Mouse (Mus musculus) mouse embryonic stem cell (cell line): Measurements from ENCODE around the gene Inmt.
"Not testable (repeated sequence)": the region's sequence is repeated elsewhere in the genome, so short reads cannot be mapped to it uniquely, and the experiment has no call there.

Experiments used
- in situ Hi-C, 2 experiments: fragments of 300-500 bp; cut with MboI; formaldehyde crosslinking; loops; 1 replicate in 1 of 2; 3 replicates in 1 of 2; pipeline ENCODE4 v1.14.3; 2019 to 2020; ENCODE audit warnings: low sequenced_read_pairs in 2 of 2, low pct_unique_long_range_greater_than_20kb in 1 of 2, mixed read lengths in 1 of 2; ENCODE audit not compliant: unreplicated experiment in 1 of 2

The Inmt gene

GRCm38 (mm10) chr6:55174741-55175181 lies at the start of gene Inmt:
Gene Inmt (minus strand): TSS chr6:55175043.
- in situ Hi-C loops: no loop called here

- in situ Hi-C loops: no loop called here
Measured at GRCm38 (mm10) chr6:55223986-55224385, 49.1 kb upstream of the Inmt start.

- in situ Hi-C loops: no loop called here
Measured at GRCm38 (mm10) chr6:55218232-55218631, 43.4 kb upstream of the Inmt start.

GRCm38 (mm10) chr6:55214541-55214940 lies 39.7 kb upstream of the Inmt start:
- in situ Hi-C loops: no loop called here

GRCm38 (mm10) chr6:55210423-55211365 lies 35.9 kb upstream of the Inmt start:
- in situ Hi-C loops: no loop called here

DNA sequence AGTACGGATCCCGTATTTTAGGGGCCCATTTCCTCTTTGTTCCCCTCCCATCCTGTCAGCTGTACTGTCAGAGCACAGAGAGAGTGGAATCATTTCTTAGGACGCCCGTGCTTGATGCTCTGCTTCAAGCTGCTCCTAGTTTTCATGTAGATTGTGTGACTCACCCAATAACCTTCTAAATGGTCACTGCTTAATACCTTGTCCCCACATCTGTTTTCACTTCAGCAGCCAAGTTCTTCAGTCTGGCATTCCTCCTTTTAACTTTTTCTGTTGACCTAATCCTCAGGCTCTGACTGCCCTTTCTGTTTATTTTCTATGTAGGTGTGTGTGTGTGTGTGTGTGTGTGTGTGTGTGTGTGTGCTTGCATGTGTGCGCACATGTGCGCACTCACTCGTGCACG lies 32.9 kb upstream of the Inmt start:
- in situ Hi-C loops: no loop called here

- in situ Hi-C loops: no loop called here
Measured at GRCm38 (mm10) chr6:55203931-55204330, 29.1 kb upstream of the Inmt start.

DNA sequence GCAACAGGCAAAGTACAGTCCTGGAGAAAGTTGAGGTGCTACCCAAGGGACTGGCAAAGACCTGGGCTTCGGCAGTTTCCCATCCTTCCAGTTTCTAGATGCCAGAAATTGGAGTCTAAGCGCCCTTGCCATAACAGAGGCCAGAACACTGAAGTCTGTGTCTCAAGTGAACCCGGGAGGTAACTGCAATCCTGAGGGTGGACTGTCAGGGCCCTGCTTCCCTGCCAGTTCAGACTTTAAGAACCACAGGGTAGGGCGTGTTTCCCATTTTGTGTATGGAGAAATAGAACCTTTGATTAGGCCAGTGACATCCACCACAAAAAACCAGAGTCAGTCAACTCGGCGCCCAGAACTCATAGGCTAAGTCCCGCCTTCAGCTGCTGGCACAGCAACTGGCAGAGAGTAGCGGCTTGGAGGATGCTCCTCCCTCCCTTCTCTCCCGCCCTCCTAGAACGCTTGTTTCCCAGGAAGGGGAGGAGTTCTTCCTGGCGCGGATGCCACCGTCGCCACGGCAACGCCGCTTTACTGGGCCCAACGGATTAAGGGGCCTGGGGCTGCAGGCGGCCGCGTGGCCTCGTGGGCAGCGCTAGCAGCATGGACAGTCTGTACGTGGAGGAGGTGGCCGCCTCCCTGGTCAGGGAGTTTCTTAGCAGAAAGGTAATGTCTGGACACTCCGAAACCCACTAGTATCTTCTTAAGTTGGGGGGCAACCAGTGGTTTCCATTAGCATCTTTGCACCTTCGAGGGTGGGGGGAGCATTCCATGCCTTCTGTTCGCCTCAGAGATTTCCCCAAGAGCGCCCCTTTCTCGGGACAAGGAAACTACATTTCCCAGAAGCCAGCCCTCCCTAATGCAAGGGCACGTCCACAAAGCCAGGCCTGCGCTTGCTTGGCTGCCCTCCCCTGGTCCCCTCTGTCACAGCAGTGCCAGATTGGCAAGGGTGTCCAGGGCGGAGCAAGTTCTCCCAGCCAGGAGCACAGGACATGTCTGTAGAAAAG lies 28.4 kb upstream of the Inmt start, which contains the start of gene Mindy4:
Gene Mindy4, plus strand, starts transcription at position 471 of the 998 bp plus-strand sequence.
- in situ Hi-C loops: no loop called here

- in situ Hi-C loops: no loop called here
Measured at GRCm38 (mm10) chr6:55199047-55199446, 24.2 kb upstream of the Inmt start.

DNA sequence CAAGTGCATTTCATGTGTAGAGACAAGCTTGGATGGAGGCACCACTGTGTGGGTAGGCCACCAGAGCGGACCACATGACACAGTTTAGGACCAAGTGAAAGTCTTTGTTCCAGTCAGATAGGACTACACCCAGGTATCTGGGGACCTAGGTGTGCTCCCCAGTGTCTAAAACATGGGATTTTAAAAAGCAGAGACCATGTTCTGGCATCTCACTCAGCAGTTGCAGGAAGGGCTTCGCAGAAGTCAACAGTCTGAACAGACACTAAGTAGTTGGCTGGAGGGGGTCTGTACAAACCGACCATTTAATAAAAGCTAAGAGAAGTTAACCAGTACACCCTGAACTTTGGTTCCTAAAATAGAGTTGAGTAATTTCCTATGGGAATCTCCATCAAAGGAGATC lies 18.3 kb upstream of the Inmt start:
- in situ Hi-C loops: no loop called here

DNA sequence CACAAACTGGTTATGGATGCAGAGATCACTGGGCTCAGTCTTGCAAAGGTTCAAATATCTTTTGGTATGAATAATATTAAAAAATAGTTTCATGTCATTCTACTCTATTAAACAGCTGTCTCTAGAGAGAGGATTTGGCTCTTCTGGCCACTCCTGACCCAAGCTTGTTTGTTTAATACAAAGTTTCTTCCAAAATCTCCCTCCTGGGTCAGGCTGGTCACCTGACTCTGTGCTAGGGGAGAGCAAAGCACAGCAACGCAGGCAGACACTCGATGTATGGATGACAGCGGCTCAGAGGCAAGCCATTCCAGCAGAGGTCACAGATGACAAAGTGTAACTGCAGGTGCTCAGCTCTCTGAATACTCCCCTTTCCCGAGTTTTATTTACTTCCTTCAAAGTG lies 16.7 kb upstream of the Inmt start:
- in situ Hi-C loops: no loop called here

- in situ Hi-C loops: no loop called here
Measured at GRCm38 (mm10) chr6:55189406-55189805, 14.6 kb upstream of the Inmt start.

DNA sequence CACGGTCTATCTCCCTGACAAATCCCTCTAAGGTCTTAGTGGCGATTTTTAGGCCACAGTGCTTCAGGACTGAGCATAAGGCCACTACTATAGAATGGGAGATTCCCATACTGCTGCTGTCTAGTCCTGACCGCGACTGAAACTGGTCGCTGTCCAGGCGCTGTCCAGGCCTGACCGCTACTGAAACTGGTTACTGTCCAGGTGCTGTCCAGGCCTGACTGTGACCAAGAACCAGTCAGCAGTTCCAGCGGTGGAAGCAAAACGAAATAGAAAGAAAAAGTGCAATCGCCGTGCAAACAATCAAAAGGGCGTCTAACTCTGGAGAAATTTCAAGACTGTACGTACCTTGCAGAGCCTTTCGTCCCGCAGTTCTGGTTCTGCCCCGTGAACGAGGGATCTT lies 13.0 kb upstream of the Inmt start:
- in situ Hi-C loops: not testable (repeated sequence)

DNA sequence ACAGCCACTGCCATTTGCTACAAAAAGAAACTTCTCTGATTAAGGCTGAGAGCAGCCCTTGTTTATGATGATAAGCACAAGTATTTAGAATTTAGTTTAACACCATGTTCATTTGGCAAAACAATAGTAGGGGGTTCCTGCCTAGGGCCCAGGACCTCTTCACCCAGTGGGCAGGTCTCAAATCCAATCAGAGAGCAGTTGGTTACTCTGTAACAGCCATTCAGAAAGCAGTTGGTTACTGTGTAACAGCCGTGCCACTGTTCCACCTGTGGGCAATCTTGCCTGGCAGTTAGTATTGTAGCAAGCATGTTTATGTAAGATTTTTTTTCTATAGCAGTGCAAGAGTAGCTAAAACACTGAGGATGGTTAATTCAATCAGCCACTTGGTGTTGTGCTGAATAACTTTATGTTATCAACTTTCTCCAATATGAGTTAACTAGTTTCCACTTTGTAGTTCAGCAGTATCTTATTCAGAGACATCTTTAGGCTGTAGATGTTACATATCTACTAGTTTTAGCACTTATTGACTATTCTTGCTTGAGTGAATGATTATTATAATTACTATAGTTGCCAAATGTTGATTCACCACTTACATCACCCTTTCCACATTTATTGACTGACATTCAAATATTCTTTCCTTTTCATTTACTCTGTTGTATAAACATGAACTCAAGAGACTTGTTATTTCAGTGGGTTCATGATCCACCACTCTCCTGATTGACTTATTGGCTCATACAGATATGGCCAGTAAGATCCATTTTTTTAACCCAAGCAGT lies 8.0 kb upstream of the Inmt start:
- in situ Hi-C loops: no loop called here

DNA sequence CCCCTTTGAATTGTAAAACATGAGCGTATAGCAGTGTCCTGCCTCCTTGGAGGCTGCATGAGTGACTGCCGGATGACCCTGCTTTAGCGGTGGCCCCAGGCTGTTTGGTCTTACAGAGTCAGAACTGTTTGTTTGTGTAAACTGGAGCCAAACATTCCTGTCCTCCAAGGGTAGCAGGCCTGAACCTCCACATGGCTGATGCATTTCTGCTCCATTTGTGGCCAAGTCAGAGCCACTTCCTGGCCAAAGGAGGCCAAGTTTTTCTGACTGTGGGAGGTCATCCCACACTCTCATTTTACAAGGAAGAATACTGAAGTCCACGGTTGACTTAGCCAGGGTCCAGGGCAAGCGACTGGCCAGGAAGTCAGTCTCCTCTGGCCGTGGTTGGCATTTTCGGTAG lies 4.7 kb upstream of the Inmt start:
- in situ Hi-C loops: no loop called here

- in situ Hi-C loops: no loop called here
Measured at GRCm38 (mm10) chr6:55177060-55177732, 2.4 kb upstream of the Inmt start.

DNA sequence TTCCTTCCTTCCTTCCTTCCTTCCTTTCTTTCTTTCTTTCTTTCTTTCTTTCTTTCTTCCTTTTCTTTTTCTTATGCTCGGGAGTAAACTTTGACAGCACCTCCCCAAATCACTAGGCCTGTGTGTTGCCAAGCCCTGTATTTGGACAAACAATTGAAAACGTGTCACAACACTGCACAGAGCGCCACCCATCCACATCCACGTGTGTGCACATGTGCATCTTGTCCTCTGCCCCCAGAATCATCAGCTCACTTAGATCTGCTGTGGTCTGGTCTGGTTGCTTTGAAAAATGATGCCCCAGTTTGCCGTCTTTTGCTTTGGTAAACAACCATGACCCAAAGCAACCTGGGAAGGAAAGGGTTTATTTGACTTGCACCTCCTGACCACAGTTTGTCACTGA lies 1.0 kb upstream of the Inmt start:
- in situ Hi-C loops: no loop called here

- in situ Hi-C loops: no loop called here
Measured at GRCm38 (mm10) chr6:55175456-55175855, 613 bp upstream of the Inmt start.
